Mouse (Mus musculus) lung, postnatal 4 days (tissue): ENCODE results near the gene S100a8.

Experiments used
- DNase-seq, 2 experiments: peaks; one replicate each; pipeline ENCODE4 v3.0.0; 2021

Gene S100a8

GRCm38 (mm10) chr3:90683929-90684328, 15.2 kb downstream of the S100a8 start:
- no peak for DNase-seq

- DNase-seq, result no peak
Observed at GRCm38 (mm10) chr3:90686835-90687234, 18.1 kb downstream of the S100a8 start.

- DNase-seq, result no peak
Observed at GRCm38 (mm10) chr3:90693496-90693895, 24.7 kb downstream of the S100a8 start.

- DNase-seq, result no peak
Observed at GRCm38 (mm10) chr3:90695613-90696012, 26.8 kb downstream of the S100a8 start, which contains the start of gene S100a9. TSS of gene S100a9 (minus strand) at chr3:90695721.

- no peak for DNase-seq
Observed at GRCm38 (mm10) chr3:90702244-90702643, 33.5 kb downstream of the S100a8 start.

GRCm38 (mm10) chr3:90708523-90709202, 39.9 kb downstream of the S100a8 start:
- peak in 1 of 2 experiments; percentile 27 for DNase-seq

- peak; percentile 79 to 88 for DNase-seq
Observed at GRCm38 (mm10) chr3:90709591-90710460, 41.0 kb downstream of the S100a8 start.
